Mouse (Mus musculus) kidney, adult 8-10 months (tissue): Measurements from ENCODE around the gene Bub1.

Experiments
- DNase-seq, 2 experiments: peaks; one replicate each; pipeline ENCODE4 v3.0.0; 2022

The Bub1 gene

DNA sequence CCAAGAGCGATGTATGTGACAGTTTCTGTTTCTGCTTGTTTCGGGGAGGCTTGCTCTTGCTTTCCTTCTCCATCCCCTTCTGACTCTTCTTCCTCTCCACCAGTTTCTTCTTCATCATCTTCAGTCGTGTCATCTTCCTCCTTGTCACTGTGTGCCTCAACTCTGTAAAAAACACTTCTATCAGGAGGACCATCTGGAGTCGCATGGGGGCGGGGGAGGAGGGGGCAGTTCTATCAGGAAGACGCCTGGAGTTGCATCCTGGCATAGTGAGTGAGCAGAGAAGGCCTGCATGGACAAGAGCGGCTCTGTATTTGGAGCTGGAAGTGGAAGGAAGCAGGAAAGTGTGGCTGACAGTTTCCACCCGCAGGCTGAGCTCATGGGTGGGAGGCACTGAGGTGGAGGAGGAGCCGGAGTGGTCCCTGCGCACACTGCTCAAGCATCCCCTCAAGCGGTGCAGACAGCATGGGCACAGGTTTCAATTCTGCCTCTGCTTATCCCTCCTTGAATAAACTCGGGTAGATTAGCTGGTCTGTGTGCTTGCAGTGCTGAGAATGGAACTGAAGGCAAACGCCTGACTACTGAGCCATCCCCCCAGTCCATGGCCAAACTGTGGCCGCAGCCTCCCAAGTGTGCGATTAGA lies 57.6 kb downstream of the Bub1 start:
- no peak for DNase-seq

- no peak for DNase-seq
Observed at GRCm38 (mm10) chr2:127761587-127761986, 70.1 kb downstream of the Bub1 start.

- no peak for DNase-seq
Observed at GRCm38 (mm10) chr2:127760429-127761000, 71.2 kb downstream of the Bub1 start.

GRCm38 (mm10) chr2:127760014-127760413 lies 71.7 kb downstream of the Bub1 start:
- DNase-seq, result no peak

GRCm38 (mm10) chr2:127759157-127759880 lies 72.3 kb downstream of the Bub1 start:
- no peak for DNase-seq

- no peak for DNase-seq
Observed at GRCm38 (mm10) chr2:127757171-127757570, 74.5 kb downstream of the Bub1 start.

GRCm38 (mm10) chr2:127754113-127754512 lies 77.6 kb downstream of the Bub1 start:
- DNase-seq, result no peak

GRCm38 (mm10) chr2:127751849-127752610 lies 79.6 kb downstream of the Bub1 start:
- DNase-seq, result no peak
